Mouse (Mus musculus) heart, embryonic 10.5 days (tissue): ENCODE data around the gene Skap1. TPM values are rescaled to one million over a fixed set of nuclear protein-coding genes. Genes with fewer than 3 reads are reported as not detected.

ENCODE experiments used
- DNase-seq: peaks from one replicate; pipeline ENCODE4 v3.0.0-alpha.2; 2017; ENCODE audit warnings: low spot score
- H3K27ac ChIP-seq: fragments of 300-500 bp; sonication (generic); 2 replicates; pipeline ENCODE4 v1.5.1; 2016; ENCODE audit warnings: mild to moderate bottlenecking
- H3K27me3 ChIP-seq: fragments of 300-500 bp; sonication (generic); 2 replicates; pipeline ENCODE4 v1.6.1; 2016; ENCODE audit warnings: mild to moderate bottlenecking; ENCODE audit not compliant: poor library complexity, insufficient read depth, severe bottlenecking
- H3K36me3 ChIP-seq: fragments of 300-500 bp; sonication (generic); 2 replicates; pipeline ENCODE4 v1.6.1; 2016; ENCODE audit warnings: mild to moderate bottlenecking, moderate library complexity
- H3K4me1 ChIP-seq: fragments of 300-500 bp; sonication (generic); 2 replicates; pipeline ENCODE4 v1.6.1; 2016; ENCODE audit warnings: mild to moderate bottlenecking
- H3K4me3 ChIP-seq: fragments of 300-500 bp; sonication (generic); 2 replicates; pipeline ENCODE4 v1.5.1; 2016; ENCODE audit warnings: mild to moderate bottlenecking, moderate library complexity
- H3K9me3 ChIP-seq: fragments of 300-500 bp; sonication (generic); 2 replicates; pipeline ENCODE4 v1.6.1; 2016; ENCODE audit warnings: mild to moderate bottlenecking, moderate library complexity
- WGBS: fragments of 180-500 bp; shearing (Covaris S2); methylation state at CpG from one replicate; pipeline ENCODE4 v1.1.7; 2016; 5-methylcytosine and 5-hydroxymethylcytosine counted together
- polyA plus RNA-seq: library from polyadenylated mRNA; unstranded; fragments of >200 nt; fragmentation: Nextera tagmentation; extraction: Ambion mirVana; gene quantifications from 2 replicates; pipeline ENCODE4 v1.2.1, GENCODE M21; 2016

Skap1 gene
- polyA plus RNA-seq, 1 experiment from 2014 or later = 0.69 TPM

GRCm38 (mm10) chr11:96589828-96590227, 125.4 kb downstream of the Skap1 start:
- H3K27ac ChIP-seq = no peak overlapping the region
- 74% methylated on average over 3 of the region's 3 CpGs for WGBS
- H3K4me3 ChIP-seq = no peak overlapping the region
- H3K27me3 ChIP-seq = peaks cover 12% of the 10 kb centered on the region
- no peaks in the 10 kb centered on the region for H3K4me1 ChIP-seq
- DNase-seq = no peak
- no peaks in the 10 kb centered on the region for H3K36me3 ChIP-seq
- no peaks in the 10 kb centered on the region for H3K9me3 ChIP-seq

- H3K27me3 ChIP-seq = peaks cover 7% of the 10 kb centered on the region
- no peak for DNase-seq
- 44% methylated on average over 12 of the region's 12 CpGs for WGBS
Measured at GRCm38 (mm10) chr11:96595890-96596289, 131.5 kb downstream of the Skap1 start.

GRCm38 (mm10) chr11:96596301-96596700, 131.9 kb downstream of the Skap1 start:
- no peaks in the 10 kb centered on the region for H3K9me3 ChIP-seq
- H3K27ac ChIP-seq = no peak overlapping the region
- no peak for DNase-seq
- 26% methylated on average over 6 of the region's 6 CpGs for WGBS
- H3K27me3 ChIP-seq = peaks cover 7% of the 10 kb centered on the region
- 0 out of 2 replicates have a peak overlapping the region, but pooled peaks have one; percentile 24 for H3K4me3 ChIP-seq
- peaks cover 10% of the 10 kb centered on the region for H3K4me1 ChIP-seq
- H3K36me3 ChIP-seq = no peaks in the 10 kb centered on the region

More at GRCm38 (mm10) chr11:96595890-96596289, 131.5 kb downstream of the Skap1 start:
- no peaks in the 10 kb centered on the region for H3K36me3 ChIP-seq
- 0 out of 2 replicates have a peak overlapping the region, but pooled peaks have one; percentile 24 for H3K4me3 ChIP-seq
- H3K4me1 ChIP-seq = peaks cover 10% of the 10 kb centered on the region
- H3K27ac ChIP-seq = no peak overlapping the region
- H3K9me3 ChIP-seq = no peaks in the 10 kb centered on the region

GRCm38 (mm10) chr11:96602806-96603205, 138.4 kb downstream of the Skap1 start:
- Histone ChIP-seq H3K36me3 (no peaks in the 10 kb centered on the region), H3K27me3 (peaks cover 21% of the 10 kb centered on the region), H3K9me3 (no peaks in the 10 kb centered on the region), H3K4me1 (peaks cover 21% of the 10 kb centered on the region), H3K4me3 (no peak overlapping the region), H3K27ac (no peak overlapping the region)
- no peak for DNase-seq
- WGBS = 65% methylated on average over 3 of the region's 3 CpGs

- no peak overlapping the region for H3K4me3 ChIP-seq
- DNase-seq = no peak
- H3K4me1 ChIP-seq = peaks cover 21% of the 10 kb centered on the region
- no peaks in the 10 kb centered on the region for H3K36me3 ChIP-seq
- WGBS = 49% methylated on average over 6 of the region's 6 CpGs
- no peaks in the 10 kb centered on the region for H3K9me3 ChIP-seq
- H3K27ac ChIP-seq = peak overlapping the region; percentile 67
- H3K27me3 ChIP-seq = peaks cover 29% of the 10 kb centered on the region
Measured at GRCm38 (mm10) chr11:96604306-96604705, 139.9 kb downstream of the Skap1 start.

GRCm38 (mm10) chr11:96604751-96605450, 140.5 kb downstream of the Skap1 start:
- 30% methylated on average over 7 of the region's 7 CpGs for WGBS
- Histone ChIP-seq H3K27me3 (peaks cover 29% of the 10 kb centered on the region), H3K27ac (peak overlapping the region; percentile 67; the same call in 1 of the 2 replicates), H3K4me1 (peaks cover 21% of the 10 kb centered on the region), H3K9me3 (no peaks in the 10 kb centered on the region), H3K4me3 (no peak overlapping the region), H3K36me3 (no peaks in the 10 kb centered on the region)
- no peak for DNase-seq

GRCm38 (mm10) chr11:96605516-96605915, 141.1 kb downstream of the Skap1 start:
- no peak overlapping the region for H3K4me3 ChIP-seq
- H3K9me3 ChIP-seq = no peaks in the 10 kb centered on the region
- DNase-seq = no peak
- no peak overlapping the region for H3K27ac ChIP-seq
- 77% methylated on average over 6 of the region's 6 CpGs for WGBS
- peaks cover 29% of the 10 kb centered on the region for H3K27me3 ChIP-seq
- peaks cover 21% of the 10 kb centered on the region for H3K4me1 ChIP-seq
- H3K36me3 ChIP-seq = no peaks in the 10 kb centered on the region

- no peaks in the 10 kb centered on the region for H3K36me3 ChIP-seq
- no peak overlapping the region for H3K27ac ChIP-seq
- H3K27me3 ChIP-seq = peaks cover 10% of the 10 kb centered on the region
- WGBS = 76% methylated on average over 11 of the region's 11 CpGs
- no peak for DNase-seq
- no peaks in the 10 kb centered on the region for H3K4me1 ChIP-seq
- no peak overlapping the region for H3K4me3 ChIP-seq
- no peaks in the 10 kb centered on the region for H3K9me3 ChIP-seq
Measured at GRCm38 (mm10) chr11:96612596-96612995, 148.2 kb downstream of the Skap1 start.

- WGBS = 46% methylated on average over 5 of the region's 5 CpGs
- Histone ChIP-seq H3K4me1 (0 out of 2 replicates have a peak, but pooled peaks cover 7% of the 10 kb centered on the region), H3K36me3 (no peaks in the 10 kb centered on the region), H3K27me3 (peaks cover 25% of the 10 kb centered on the region), H3K4me3 (no peak overlapping the region), H3K27ac (no peak overlapping the region), H3K9me3 (no peaks in the 10 kb centered on the region)
- DNase-seq = no peak
Measured at GRCm38 (mm10) chr11:96616792-96617191, 152.4 kb downstream of the Skap1 start.

- H3K4me3 ChIP-seq = no peak overlapping the region
- peaks cover 10% of the 10 kb centered on the region; the same call in 1 of the 2 replicates for H3K4me1 ChIP-seq
- DNase-seq = no peak
- H3K27me3 ChIP-seq = peaks cover 29% of the 10 kb centered on the region
- no peak overlapping the region for H3K27ac ChIP-seq
- no peaks in the 10 kb centered on the region for H3K9me3 ChIP-seq
- no peaks in the 10 kb centered on the region for H3K36me3 ChIP-seq
- 68% methylated on average over 16 of the region's 16 CpGs for WGBS
Measured at GRCm38 (mm10) chr11:96618789-96619445, 154.5 kb downstream of the Skap1 start.

- H3K36me3 ChIP-seq = no peaks in the 10 kb centered on the region
- no peak for DNase-seq
- peaks cover 10% of the 10 kb centered on the region; the same call in 1 of the 2 replicates for H3K4me1 ChIP-seq
- WGBS = 22% methylated on average over 5 of the region's 5 CpGs
- H3K9me3 ChIP-seq = no peaks in the 10 kb centered on the region
- no peak overlapping the region for H3K27ac ChIP-seq
- peaks cover 29% of the 10 kb centered on the region for H3K27me3 ChIP-seq
- no peak overlapping the region for H3K4me3 ChIP-seq
Measured at GRCm38 (mm10) chr11:96619576-96619975, 155.2 kb downstream of the Skap1 start.

GRCm38 (mm10) chr11:96620006-96620405, 155.6 kb downstream of the Skap1 start:
- DNase-seq = no peak
- Histone ChIP-seq H3K9me3 (no peaks in the 10 kb centered on the region), H3K27ac (no peak overlapping the region), H3K36me3 (no peaks in the 10 kb centered on the region), H3K27me3 (peaks cover 29% of the 10 kb centered on the region), H3K4me1 (peaks cover 10% of the 10 kb centered on the region; the same call in 1 of the 2 replicates), H3K4me3 (no peak overlapping the region)
- 52% methylated on average over 7 of the region's 7 CpGs for WGBS

- DNase-seq = no peak
- H3K9me3 ChIP-seq = no peaks in the 10 kb centered on the region
- 67% methylated on average over 11 of the region's 11 CpGs for WGBS
- H3K27ac ChIP-seq = no peak overlapping the region
- H3K27me3 ChIP-seq = peaks cover 29% of the 10 kb centered on the region
- peaks cover 10% of the 10 kb centered on the region; the same call in 1 of the 2 replicates for H3K4me1 ChIP-seq
- no peak overlapping the region for H3K4me3 ChIP-seq
- no peaks in the 10 kb centered on the region for H3K36me3 ChIP-seq
Measured at GRCm38 (mm10) chr11:96620660-96621059, 156.3 kb downstream of the Skap1 start.
